Mouse (Mus musculus): Measurements from ENCODE around the gene Mbnl1. TPM values are rescaled to one million over a fixed set of nuclear protein-coding genes. Genes with fewer than 3 reads are reported as not detected.
"Not testable (repeated sequence)": the region's sequence is repeated elsewhere in the genome, so short reads cannot be mapped to it uniquely, and the experiment has no call there.

Gene Mbnl1
- polyA plus RNA-seq, 1 experiment from 2014 or later: 38.8 TPM

DNA sequence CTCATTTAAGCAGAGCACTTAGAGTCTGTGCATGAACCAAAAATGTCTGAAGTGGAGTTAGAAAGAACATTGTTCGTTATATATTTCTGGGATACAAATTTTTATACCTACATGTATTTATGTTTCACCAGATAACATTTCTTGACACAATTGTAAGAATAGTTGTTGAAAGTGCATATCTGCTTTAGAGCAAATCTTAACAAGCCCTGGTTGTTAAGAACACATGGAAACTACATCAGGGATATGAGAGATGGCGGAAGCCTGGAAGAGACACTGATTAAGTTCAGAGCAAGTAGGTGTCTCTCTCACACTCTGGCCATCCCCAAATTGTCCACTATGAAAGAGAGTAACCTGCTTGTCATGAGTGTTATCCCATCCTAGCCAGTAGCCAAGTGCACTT lies 2.4 kb downstream of the Mbnl1 start:
- Histone ChIP-seq H3K36me3 (ENCODE audit: poor library complexity, severe bottlenecking) (no peaks in the 10 kb centered on the region), H3K9ac (no peak overlapping the region), H3K9me3 (replicated peaks) (no peaks in the 10 kb centered on the region), H3K4me1 (no peaks in the 10 kb centered on the region), H3K27ac (no peak overlapping the region), H3K4me3 (no peak overlapping the region), H3K4me2 (no peak overlapping the region), H3K27me3 (no peaks in the 10 kb centered on the region)
- 94% methylated on average over 2 of the region's 2 CpGs for WGBS
- ATAC-seq: no peak

DNA sequence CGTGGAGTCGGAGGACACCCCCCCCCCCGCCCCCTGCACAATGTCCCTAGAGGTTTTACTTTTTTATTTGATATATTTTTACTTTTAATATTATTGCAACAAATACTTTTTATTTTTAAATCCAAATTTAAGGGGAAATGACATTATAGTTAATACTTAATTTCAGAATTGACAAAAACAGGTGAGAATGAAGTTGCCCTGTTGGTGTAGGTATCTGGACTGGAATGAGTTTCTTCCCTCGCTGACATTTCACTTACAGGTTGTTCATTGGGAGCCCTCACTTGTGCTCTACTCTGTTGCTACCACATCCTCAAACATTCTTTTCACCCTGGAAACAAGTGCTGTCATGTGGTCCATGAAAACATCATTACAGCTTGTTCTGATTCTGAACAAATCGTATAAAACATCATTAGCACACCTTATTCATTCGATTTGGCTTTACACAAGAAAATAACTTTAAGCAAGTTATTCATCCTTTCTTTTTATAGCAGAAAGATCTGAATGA lies 4.2 kb downstream of the Mbnl1 start:
- no peaks in the 10 kb centered on the region for H3K27me3 ChIP-seq
- H3K27ac ChIP-seq: no peak overlapping the region
- H3K4me2 ChIP-seq: no peak overlapping the region
- no peak overlapping the region for H3K4me3 ChIP-seq
- H3K9ac ChIP-seq: no peak overlapping the region
- H3K36me3 ChIP-seq (ENCODE audit: poor library complexity, severe bottlenecking): no peaks in the 10 kb centered on the region
- no peaks in the 10 kb centered on the region for H3K9me3 ChIP-seq (replicated peaks)
- H3K4me1 ChIP-seq: no peaks in the 10 kb centered on the region
- no peak for ATAC-seq
- 85% methylated on average over 6 of the region's 6 CpGs for WGBS

DNA sequence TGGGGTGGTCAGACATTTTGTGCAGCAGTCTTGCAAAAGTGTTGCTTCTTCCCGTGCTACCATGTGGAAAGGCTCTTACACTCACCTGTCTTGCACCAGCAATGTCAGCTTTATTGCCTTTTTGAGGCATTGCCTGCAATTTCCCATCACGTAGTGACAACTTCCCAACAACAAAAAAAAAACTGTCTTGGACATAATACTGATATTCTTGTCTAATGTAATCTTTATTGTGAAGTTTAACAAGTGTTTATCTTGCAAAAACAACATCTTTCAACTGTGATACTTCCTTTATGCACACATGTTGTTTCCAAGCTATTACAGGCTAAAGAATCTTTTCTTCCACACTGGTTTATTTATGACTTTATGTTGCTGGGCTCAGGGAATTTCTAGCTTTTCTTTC lies 5.8 kb downstream of the Mbnl1 start:
- H3K9me3 ChIP-seq (replicated peaks): no peaks in the 10 kb centered on the region
- no peak overlapping the region for H3K9ac ChIP-seq
- H3K36me3 ChIP-seq (ENCODE audit: poor library complexity, severe bottlenecking): no peaks in the 10 kb centered on the region
- ATAC-seq: no peak
- no peaks in the 10 kb centered on the region for H3K27me3 ChIP-seq
- WGBS: 87% methylated on average over 2 of the region's 2 CpGs
- H3K4me3 ChIP-seq: no peak overlapping the region
- no peaks in the 10 kb centered on the region for H3K4me1 ChIP-seq
- H3K27ac ChIP-seq: no peak overlapping the region
- H3K4me2 ChIP-seq: no peak overlapping the region

DNA sequence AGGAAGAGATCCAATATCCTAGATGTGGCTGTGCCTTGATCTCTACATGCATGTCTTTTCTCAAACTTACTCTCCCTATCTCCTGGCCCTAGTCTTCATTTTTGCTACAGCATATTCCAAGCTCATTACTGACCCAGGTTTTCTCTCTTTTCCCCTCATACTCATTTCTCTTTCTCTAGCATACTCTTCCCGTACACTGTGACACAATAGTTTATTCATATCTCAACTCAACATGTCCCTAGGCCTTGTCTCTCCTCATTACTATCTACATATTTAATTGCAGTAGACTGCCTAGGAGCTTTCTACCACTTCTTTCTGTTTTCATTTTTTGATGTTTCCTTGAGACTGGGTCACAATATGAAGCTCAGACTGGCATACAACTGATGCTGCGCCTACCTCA lies 8.1 kb downstream of the Mbnl1 start:
- WGBS: 97% methylated on average over 2 of the region's 2 CpGs
- H3K27ac ChIP-seq: no peak overlapping the region
- H3K27me3 ChIP-seq: no peaks in the 10 kb centered on the region
- no peaks in the 10 kb centered on the region for H3K9me3 ChIP-seq (replicated peaks)
- H3K4me2 ChIP-seq: no peak overlapping the region
- H3K9ac ChIP-seq: no peak overlapping the region
- no peak for ATAC-seq
- no peak overlapping the region for H3K4me3 ChIP-seq
- H3K36me3 ChIP-seq (ENCODE audit: poor library complexity, severe bottlenecking): no peaks in the 10 kb centered on the region
- H3K4me1 ChIP-seq: no peaks in the 10 kb centered on the region

DNA sequence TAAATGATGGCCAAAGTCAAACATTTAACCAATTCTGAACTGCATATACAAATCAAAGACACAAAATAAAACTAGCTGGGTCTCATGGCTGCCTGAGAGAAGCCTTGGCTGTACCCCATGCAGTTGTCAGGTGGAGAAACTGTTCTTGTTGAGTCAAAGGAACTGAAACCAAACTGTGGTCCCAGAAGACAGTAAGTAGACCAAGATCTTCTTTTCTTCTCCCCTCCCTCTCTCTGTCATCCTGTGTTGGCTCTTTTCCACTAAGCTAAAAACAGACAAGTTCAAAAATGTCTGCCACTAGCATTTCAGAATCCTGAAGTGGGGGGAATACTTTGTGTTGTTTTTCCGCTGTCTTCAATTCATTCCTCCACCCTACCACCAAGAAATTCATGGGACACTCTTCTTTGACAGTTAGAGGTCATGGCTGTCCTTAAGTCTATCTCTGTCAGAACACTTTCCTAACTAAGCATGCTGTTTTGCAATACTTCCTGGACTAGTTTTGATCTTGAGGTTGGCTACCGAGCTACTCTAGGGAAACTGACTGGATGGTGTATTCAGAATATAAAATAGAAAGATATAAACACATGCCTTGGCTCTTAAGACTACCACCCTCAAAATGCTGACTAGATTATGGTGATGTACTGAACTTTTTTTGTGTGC lies 9.2 kb downstream of the Mbnl1 start:
- Histone ChIP-seq H3K36me3 (ENCODE audit: poor library complexity, severe bottlenecking) (no peaks in the 10 kb centered on the region), H3K4me2 (no peak overlapping the region), H3K27ac (no peak overlapping the region), H3K9ac (no peak overlapping the region), H3K27me3 (no peaks in the 10 kb centered on the region), H3K9me3 (replicated peaks) (no peaks in the 10 kb centered on the region), H3K4me1 (no peaks in the 10 kb centered on the region), H3K4me3 (no peak overlapping the region)
- no peak for ATAC-seq
- WGBS: 91% methylated on average over 2 of the region's 2 CpGs

DNA sequence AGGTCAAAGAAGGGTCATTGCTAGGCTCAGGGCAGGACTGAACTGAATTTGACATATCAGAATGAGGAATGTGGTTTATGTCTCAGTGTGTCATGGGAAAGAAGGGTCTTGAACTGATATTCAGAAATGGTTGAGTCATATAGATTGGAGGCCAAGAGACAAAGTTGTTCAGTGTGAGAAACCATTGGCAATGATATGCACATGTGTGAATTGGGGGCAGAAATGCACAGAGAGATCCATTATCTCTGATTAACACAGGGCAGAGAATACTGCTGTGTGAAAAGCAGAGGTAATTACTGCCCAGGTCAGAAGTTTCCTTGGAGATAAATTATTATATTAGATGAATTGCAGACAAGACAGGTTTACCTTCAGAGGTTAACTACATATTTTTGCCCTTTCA lies 10.7 kb downstream of the Mbnl1 start:
- Histone ChIP-seq H3K4me2 (no peak overlapping the region), H3K36me3 (ENCODE audit: poor library complexity, severe bottlenecking) (no peaks in the 10 kb centered on the region), H3K9ac (no peak overlapping the region), H3K9me3 (replicated peaks) (no peaks in the 10 kb centered on the region), H3K27me3 (no peaks in the 10 kb centered on the region), H3K27ac (no peak overlapping the region), H3K4me1 (no peaks in the 10 kb centered on the region), H3K4me3 (no peak overlapping the region)
- ATAC-seq: no peak

DNA sequence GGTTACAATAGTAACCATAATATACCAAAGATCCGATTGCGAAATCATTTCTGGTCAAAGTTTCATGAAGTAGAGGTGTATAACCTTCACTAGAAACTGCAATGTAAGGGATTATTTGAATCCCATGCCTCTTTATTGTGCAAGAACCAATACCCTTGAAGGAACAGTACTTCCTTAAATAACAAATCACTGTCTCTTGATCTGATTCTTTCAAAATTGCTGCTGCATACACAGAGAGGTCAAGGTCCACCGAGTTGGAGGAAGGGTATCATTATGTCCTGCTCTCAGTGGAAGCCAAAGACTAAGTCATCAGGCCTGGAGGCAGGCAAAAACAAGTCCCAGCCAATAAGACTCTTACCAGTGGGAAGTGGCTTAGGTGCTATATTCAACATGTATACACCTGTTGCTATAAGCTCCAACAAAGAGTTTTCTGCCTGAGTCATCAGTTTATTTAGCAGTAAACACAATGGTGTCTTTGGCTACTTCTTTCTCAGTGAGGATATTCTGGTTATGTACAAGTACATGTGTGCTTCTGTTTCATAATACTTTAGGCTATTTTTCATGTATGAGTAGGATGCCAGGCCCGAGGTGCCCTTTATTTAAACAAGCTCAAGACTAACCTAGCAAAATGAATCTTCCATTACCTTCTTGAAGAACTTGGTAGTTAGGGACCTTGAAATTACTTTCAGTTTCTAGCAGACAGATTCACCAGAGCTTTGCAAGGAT lies 13.5 kb downstream of the Mbnl1 start:
- H3K27me3 ChIP-seq: no peaks in the 10 kb centered on the region
- H3K36me3 ChIP-seq (ENCODE audit: poor library complexity, severe bottlenecking): no peaks in the 10 kb centered on the region
- H3K9me3 ChIP-seq (replicated peaks): no peaks in the 10 kb centered on the region
- H3K4me2 ChIP-seq: no peak overlapping the region
- no peak for ATAC-seq
- 88% methylated on average over 4 of the region's 4 CpGs for WGBS
- no peaks in the 10 kb centered on the region for H3K4me1 ChIP-seq
- no peak overlapping the region for H3K9ac ChIP-seq
- H3K4me3 ChIP-seq: no peak overlapping the region
- no peak overlapping the region for H3K27ac ChIP-seq

DNA sequence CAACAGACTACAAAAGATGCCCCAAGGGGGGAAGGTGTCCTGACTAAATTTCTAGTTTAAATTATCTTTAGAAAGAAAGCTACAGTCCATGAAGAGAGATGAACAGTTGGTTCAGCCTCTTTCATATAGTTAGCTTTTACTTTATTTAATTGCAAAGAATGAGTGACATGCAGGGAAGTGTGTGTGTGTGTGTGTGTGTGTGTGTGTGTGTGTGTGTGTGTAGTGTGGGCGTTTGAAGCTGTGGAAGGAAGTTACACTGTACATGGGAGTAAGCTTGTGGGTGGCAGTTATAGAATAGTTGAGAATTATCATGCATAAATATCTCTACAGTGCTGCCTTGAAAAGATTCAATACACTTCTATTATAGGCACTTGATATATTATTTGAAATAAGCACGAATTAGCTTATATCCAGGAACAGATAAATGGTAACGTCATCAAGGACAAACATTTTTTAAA lies 14.1 kb downstream of the Mbnl1 start:
- H3K4me1 ChIP-seq: no peaks in the 10 kb centered on the region
- no peak overlapping the region for H3K27ac ChIP-seq
- no peaks in the 10 kb centered on the region for H3K27me3 ChIP-seq
- no peak for ATAC-seq
- 86% methylated on average over 3 of the region's 3 CpGs for WGBS
- H3K36me3 ChIP-seq (ENCODE audit: poor library complexity, severe bottlenecking): no peaks in the 10 kb centered on the region
- H3K9me3 ChIP-seq (replicated peaks): no peaks in the 10 kb centered on the region
- no peak overlapping the region for H3K4me3 ChIP-seq
- H3K9ac ChIP-seq: no peak overlapping the region
- H3K4me2 ChIP-seq: no peak overlapping the region

DNA sequence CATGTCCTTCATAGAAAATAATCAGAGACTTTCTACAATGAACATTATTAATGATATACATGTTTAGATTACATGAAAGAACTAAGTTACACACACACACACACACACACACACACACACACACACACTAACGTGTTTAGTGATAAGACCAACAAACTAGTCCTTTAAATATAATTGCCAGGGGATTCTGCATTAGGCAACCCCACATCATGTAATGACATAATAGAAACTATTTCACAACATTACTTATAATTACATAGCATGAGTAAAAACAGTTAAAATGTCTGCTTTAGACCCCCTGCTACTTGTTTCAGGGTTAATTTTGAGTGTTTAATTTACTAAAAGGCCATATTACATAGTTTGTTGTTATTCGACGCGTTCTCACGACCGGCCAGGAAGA lies 16.9 kb downstream of the Mbnl1 start:
- ATAC-seq: no peak
- Histone ChIP-seq H3K27ac (no peak overlapping the region), H3K4me3 (no peak overlapping the region)

DNA sequence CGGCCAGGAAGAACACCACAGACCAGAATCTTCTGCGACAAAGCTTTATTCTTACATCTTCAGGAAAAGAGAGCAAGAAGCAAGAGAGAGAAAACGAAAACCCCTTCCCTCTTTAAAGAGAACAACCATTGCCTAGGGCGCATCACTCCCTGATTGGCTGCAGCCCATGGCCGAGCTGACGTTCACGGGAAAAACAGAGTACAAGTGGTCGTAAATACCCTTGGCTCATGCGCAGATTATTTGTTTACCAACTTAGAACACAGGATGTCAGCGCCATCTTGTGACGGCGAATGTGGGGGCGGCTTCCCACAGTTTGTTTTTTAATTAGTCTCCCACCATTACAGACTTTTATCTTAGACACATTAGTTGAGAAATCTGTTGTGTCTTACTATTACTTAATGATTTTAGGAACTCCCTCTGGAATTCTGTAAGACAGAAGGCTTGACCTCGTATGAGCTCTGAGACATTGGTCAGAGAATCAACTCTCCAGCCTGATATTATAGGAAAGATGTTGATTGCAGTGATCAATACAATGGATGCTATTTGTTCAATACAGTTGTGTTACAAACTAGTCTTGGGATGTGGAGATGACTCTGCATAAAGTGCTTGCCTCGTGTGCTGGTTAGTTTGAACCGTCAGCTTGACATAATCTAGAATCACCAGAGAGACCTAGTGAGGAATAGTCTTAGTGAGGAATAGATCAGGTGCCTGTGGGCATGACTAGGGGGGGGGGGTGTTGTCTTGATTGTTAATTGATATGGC lies 22.3 kb downstream of the Mbnl1 start:
- H3K36me3 ChIP-seq (ENCODE audit: poor library complexity, severe bottlenecking); H3K9ac ChIP-seq; H3K4me2 ChIP-seq; H3K9me3 ChIP-seq (replicated peaks); H3K27ac ChIP-seq; H3K4me3 ChIP-seq; H3K4me1 ChIP-seq; H3K27me3 ChIP-seq: not testable (repeated sequence)
- ATAC-seq: 0 out of 2 replicates have a peak, but pooled peaks have one; percentile 27
- WGBS: 75% methylated on average over 9 of the region's 16 CpGs

More for the DNA sequence above, 16.9 kb downstream of the Mbnl1 start:
- no peaks in the 10 kb centered on the region for H3K9me3 ChIP-seq (replicated peaks)
- no peaks in the 10 kb centered on the region for H3K27me3 ChIP-seq
- 93% methylated on average over 6 of the region's 6 CpGs for WGBS
- H3K36me3 ChIP-seq (ENCODE audit: poor library complexity, severe bottlenecking): no peaks in the 10 kb centered on the region
- H3K9ac ChIP-seq: no peak overlapping the region
- no peaks in the 10 kb centered on the region for H3K4me1 ChIP-seq
- H3K4me2 ChIP-seq: no peak overlapping the region

DNA sequence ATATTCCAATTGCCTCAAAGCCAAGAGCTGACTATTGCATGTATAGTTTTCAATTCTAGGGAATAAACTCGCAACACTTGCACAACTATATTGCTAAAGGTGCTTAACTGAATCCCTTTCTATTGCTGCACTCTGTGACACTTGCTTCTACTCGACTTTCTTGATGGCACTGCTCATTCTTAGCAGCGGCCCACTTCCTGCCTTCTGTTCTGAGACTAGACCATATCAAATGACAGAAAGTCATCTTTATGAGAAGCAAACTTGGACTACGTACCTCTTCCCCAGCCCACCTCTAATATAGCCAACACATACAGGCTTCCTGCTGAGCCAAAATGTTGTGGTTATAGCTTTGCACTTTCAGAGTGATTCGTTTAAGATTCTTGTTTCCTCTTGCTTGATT lies 23.6 kb downstream of the Mbnl1 start:
- no peak for ATAC-seq
- H3K9me3 ChIP-seq (replicated peaks): no peaks in the 10 kb centered on the region
- no peak overlapping the region for H3K27ac ChIP-seq
- no peak overlapping the region for H3K4me2 ChIP-seq
- H3K27me3 ChIP-seq: no peaks in the 10 kb centered on the region
- 86% methylated on average over 5 of the region's 5 CpGs for WGBS
- peaks cover 16% of the 10 kb centered on the region for H3K4me1 ChIP-seq
- no peaks in the 10 kb centered on the region for H3K36me3 ChIP-seq (ENCODE audit: poor library complexity, severe bottlenecking)
- H3K9ac ChIP-seq: no peak overlapping the region
- no peak overlapping the region for H3K4me3 ChIP-seq

DNA sequence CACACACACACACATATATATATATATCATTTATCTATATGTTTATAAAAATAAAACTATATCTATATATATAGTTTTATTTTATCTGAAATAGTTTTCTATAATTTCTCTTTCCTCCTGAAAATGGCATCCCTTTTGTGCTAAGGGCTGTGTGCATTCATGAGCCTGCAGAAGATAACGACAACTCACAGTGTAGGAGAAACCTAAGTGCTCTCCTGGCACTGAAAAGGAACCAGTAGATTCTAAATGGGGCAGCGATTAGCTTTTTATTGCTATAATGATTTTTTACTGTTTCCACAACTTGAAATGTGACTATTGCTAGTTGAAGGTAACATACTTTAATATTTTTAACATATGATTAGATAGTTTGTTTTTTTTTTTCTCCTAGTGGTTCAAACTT lies 25.5 kb downstream of the Mbnl1 start:
- Histone ChIP-seq H3K27ac (no peak overlapping the region), H3K4me2 (no peak overlapping the region), H3K36me3 (ENCODE audit: poor library complexity, severe bottlenecking) (no peaks in the 10 kb centered on the region), H3K9me3 (replicated peaks) (no peaks in the 10 kb centered on the region), H3K27me3 (no peaks in the 10 kb centered on the region), H3K4me3 (no peak overlapping the region), H3K9ac (no peak overlapping the region), H3K4me1 (peaks cover 28% of the 10 kb centered on the region)
- 80% methylated on average over 2 of the region's 2 CpGs for WGBS
- ATAC-seq: no peak
